Mouse (Mus musculus): ENCODE results near the gene Lrrk1.

The Lrrk1 gene

GRCm38 (mm10) chr7:66250030-66250429, 138.1 kb downstream of the Lrrk1 start:
- DNase-seq = peak; percentile 90 to 92

- DNase-seq = no peak
These were observed 138.7 kb downstream of the Lrrk1 start for GRCm38 (mm10) chr7:66249426-66249825.

GRCm38 (mm10) chr7:66249020-66249419, 139.1 kb downstream of the Lrrk1 start:
- DNase-seq = no peak

- DNase-seq = no peak
These were observed 139.9 kb downstream of the Lrrk1 start for GRCm38 (mm10) chr7:66248270-66248669.

GRCm38 (mm10) chr7:66247274-66248021, 140.7 kb downstream of the Lrrk1 start:
- no peak for DNase-seq

GRCm38 (mm10) chr7:66246716-66247235, 141.4 kb downstream of the Lrrk1 start:
- DNase-seq = no peak

- DNase-seq = no peak
These were observed 142.5 kb downstream of the Lrrk1 start for GRCm38 (mm10) chr7:66245646-66246045.

GRCm38 (mm10) chr7:66243766-66244325, 144.3 kb downstream of the Lrrk1 start:
- DNase-seq = no peak

GRCm38 (mm10) chr7:66241855-66242412, 146.2 kb downstream of the Lrrk1 start:
- DNase-seq = no peak

GRCm38 (mm10) chr7:66238157-66238556, 150.0 kb downstream of the Lrrk1 start:
- DNase-seq = no peak

GRCm38 (mm10) chr7:66233947-66234516, 154.1 kb downstream of the Lrrk1 start:
- no peak for DNase-seq

GRCm38 (mm10) chr7:66233141-66233946, 154.8 kb downstream of the Lrrk1 start:
- DNase-seq = no peak

- DNase-seq = no peak
These were observed 156.3 kb downstream of the Lrrk1 start for GRCm38 (mm10) chr7:66231861-66232260.

GRCm38 (mm10) chr7:66230638-66231550, 157.3 kb downstream of the Lrrk1 start:
- DNase-seq = no peak

- DNase-seq = no peak
These were observed 157.9 kb downstream of the Lrrk1 start for GRCm38 (mm10) chr7:66230246-66230637.

- DNase-seq = no peak
These were observed 158.7 kb downstream of the Lrrk1 start for GRCm38 (mm10) chr7:66229433-66229832.

GRCm38 (mm10) chr7:66228610-66228920, 159.6 kb downstream of the Lrrk1 start:
- DNase-seq = no peak

GRCm38 (mm10) chr7:66227814-66228609, 160.1 kb downstream of the Lrrk1 start:
- no peak for DNase-seq

GRCm38 (mm10) chr7:66225881-66226280, 162.3 kb downstream of the Lrrk1 start:
- DNase-seq = peak; percentile 75 to 83

GRCm38 (mm10) chr7:66224541-66224940, 163.6 kb downstream of the Lrrk1 start:
- no peak for DNase-seq

GRCm38 (mm10) chr7:66223731-66224130, 164.4 kb downstream of the Lrrk1 start:
- DNase-seq = no peak
